Mouse (Mus musculus) liver, embryonic 14.5 days (tissue): Measurements from ENCODE around the gene Bpifc. TPM values are rescaled to one million over a fixed set of nuclear protein-coding genes. Genes with fewer than 3 reads are reported as not detected.

ENCODE experiments used
- ATAC-seq: fragments of 200-750 bp; cut with Nextera tagmentation; 2 replicates; pipeline ENCODE4 v1.8.0; 2017; ENCODE audit warnings: moderate number of reproducible peaks, mild to moderate bottlenecking, moderate library complexity; ENCODE audit not compliant: insufficient read depth
- DNase-seq, 3 experiments: peaks; one replicate each; pipeline ENCODE4 v3.0.0-alpha.2; 2012 to 2013; ENCODE audit warnings: low read depth in 3 of 3, low spot score in 3 of 3
- H3K27ac ChIP-seq: fragments of 300-500 bp; sonication (generic); 2 replicates; pipeline ENCODE4 v1.5.1; 2014; ENCODE audit warnings: moderate library complexity, mild to moderate bottlenecking, control low read depth, inconsistent platforms
- H3K27me3 ChIP-seq: fragments of 300-500 bp; sonication (generic); 2 replicates; pipeline ENCODE4 v1.6.1; 2014; ENCODE audit warnings: mild to moderate bottlenecking, low read length, moderate library complexity; ENCODE audit not compliant: control insufficient read depth, insufficient read depth
- H3K36me3 ChIP-seq: fragments of 300-500 bp; sonication (generic); replicated peaks from 2 replicates; pipeline ENCODE4 v1.6.1; 2014; ENCODE audit warnings: low read depth; ENCODE audit not compliant: control insufficient read depth, insufficient read depth
- H3K4me1 ChIP-seq, 2 experiments: fragments of 200-500 bp in 1 of 2; fragments of 300-500 bp in 1 of 2; sonication (generic) in 1 of 2; replicated peaks; 2 replicates each; pipeline ENCODE4 v1.6.1; 2012 to 2014; ENCODE audit warnings: antibody characterized with exemption in 1 of 2, inconsistent platforms in 1 of 2, low read length in 1 of 2; ENCODE audit not compliant: control insufficient read depth in 2 of 2, insufficient read depth in 2 of 2
- H3K4me2 ChIP-seq: fragments of 300-500 bp; sonication (generic); 2 replicates; pipeline ENCODE4 v1.6.1; 2014; ENCODE audit warnings: low read depth, mild to moderate bottlenecking, control low read depth, moderate library complexity
- H3K4me3 ChIP-seq, 2 experiments: fragments of 200-500 bp in 1 of 2; fragments of 300-500 bp in 1 of 2; sonication (generic) in 1 of 2; 2 replicates each; pipeline ENCODE4 v1.5.1; 2012 to 2014; ENCODE audit warnings: low read depth in 2 of 2, low read length in 2 of 2, mild to moderate bottlenecking in 2 of 2, control low read depth in 1 of 2, inconsistent platforms in 1 of 2, moderate library complexity in 1 of 2; ENCODE audit not compliant: insufficient read depth in 1 of 2
- H3K9ac ChIP-seq: fragments of 300-500 bp; sonication (generic); replicated peaks from 2 replicates; pipeline ENCODE4 v1.6.1; 2014; ENCODE audit warnings: mild to moderate bottlenecking, control low read depth, moderate library complexity
- H3K9me3 ChIP-seq: fragments of 300-500 bp; sonication (generic); 2 replicates; pipeline ENCODE4 v1.6.1; 2016; ENCODE audit warnings: low read length, mixed read lengths; ENCODE audit not compliant: control insufficient read depth
- CTCF ChIP-seq: IDR thresholded peaks from 2 replicates; pipeline ENCODE4 v1.5.1; 2016; ENCODE audit warnings: antibody characterized with exemption, low read depth, control low read depth
- EP300 ChIP-seq: IDR thresholded peaks from 2 replicates; pipeline ENCODE4 v1.6.1; 2016; ENCODE audit warnings: antibody characterized with exemption, low read depth
- WGBS: fragments of 180-500 bp; shearing (Covaris S2); extraction: QIAGEN DNeasy Blood & Tissue Kit; methylation state at CpG from one replicate; pipeline ENCODE4 v1.1.7; 2014; ENCODE audit not compliant: insufficient replicate concordance; 5-methylcytosine and 5-hydroxymethylcytosine counted together
- polyA plus RNA-seq, 2 experiments: library from polyadenylated mRNA; depleted of rRNA in 1 of 2; stranded (reverse) in 1 of 2; unstranded in 1 of 2; fragments of >200 nt; fragmentation: Nextera tagmentation in 1 of 2; extraction: Ambion mirVana in 1 of 2; gene quantifications; 2 replicates each; pipeline versions ENCODE4 v1.2.1 to v1.2.3; 2012 to 2014

Gene Bpifc
- polyA plus RNA-seq, 2 experiments = 0.01 TPM; not detected in 1

DNA sequence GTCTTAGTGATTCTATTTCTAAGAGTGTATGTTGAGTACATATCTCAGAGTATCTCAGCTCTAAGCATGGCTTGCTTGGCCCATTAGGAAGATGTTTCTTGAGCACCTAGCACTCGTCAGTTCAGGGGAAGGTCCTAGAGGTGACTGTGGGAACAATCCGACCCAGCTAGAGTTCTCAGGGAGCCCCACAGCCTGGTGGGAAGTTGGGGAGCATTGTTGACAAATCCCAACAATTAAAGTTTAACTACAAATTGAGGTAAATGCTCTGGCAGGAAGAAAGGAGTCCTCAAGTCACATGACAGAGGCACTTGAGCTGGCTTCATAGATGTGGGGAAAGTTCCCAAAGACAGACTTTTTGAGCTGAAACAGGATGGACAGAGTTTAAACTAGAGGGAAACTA lies 43.0 kb downstream of the Bpifc start:
- Histone ChIP-seq H3K9me3 (no peaks in the 10 kb centered on the region), H3K27me3 (no peaks in the 10 kb centered on the region), H3K4me2 (no peak overlapping the region), H3K27ac (no peak overlapping the region), H3K36me3 (no peaks in the 10 kb centered on the region), H3K9ac (no peak overlapping the region), H3K4me1 (no peaks in the 10 kb centered on the region), H3K4me3 (no peak overlapping the region)
- WGBS = 24% methylated on average over 2 of the region's 2 CpGs
- DNase-seq = no peak
- TF ChIP-seq EP300 (no peak), CTCF (no peak)
- ATAC-seq = no peak

DNA sequence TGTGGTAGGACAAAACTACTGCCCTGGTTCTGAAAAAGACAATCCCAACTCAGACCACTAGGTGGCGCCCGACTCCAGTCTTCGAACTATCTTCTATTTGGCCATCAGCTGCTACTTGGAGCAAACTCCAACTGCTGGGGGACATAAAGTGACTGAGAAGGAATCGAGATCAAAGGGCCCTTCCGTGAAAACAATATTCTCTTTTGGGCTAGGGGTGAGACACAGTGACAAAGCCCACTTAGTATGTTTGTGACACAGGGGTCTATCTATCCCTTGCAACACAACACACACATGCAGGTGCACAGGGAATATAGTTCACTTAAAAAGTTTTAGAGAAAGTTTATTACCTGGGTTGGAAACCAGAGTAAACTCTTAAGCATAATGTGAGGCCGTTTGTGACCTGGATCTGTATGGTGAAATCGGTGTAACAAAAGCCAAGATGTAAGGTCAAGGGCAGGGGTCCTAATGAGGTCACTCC lies 43.5 kb downstream of the Bpifc start:
- no peaks in the 10 kb centered on the region for H3K27me3 ChIP-seq
- no peak overlapping the region for H3K9ac ChIP-seq
- ATAC-seq = no peak
- 8% methylated on average over 7 of the region's 7 CpGs for WGBS
- H3K4me1 ChIP-seq = no peaks in the 10 kb centered on the region
- H3K9me3 ChIP-seq = no peaks in the 10 kb centered on the region
- no peaks in the 10 kb centered on the region for H3K36me3 ChIP-seq
- DNase-seq = peak; percentile 26 to 35 (median 33)
- no peak overlapping the region for H3K4me3 ChIP-seq
- no peak overlapping the region for H3K4me2 ChIP-seq
- H3K27ac ChIP-seq = no peak overlapping the region
- peak; percentile 91 for TF ChIP-seq CTCF
- TF ChIP-seq EP300 = no peak

DNA sequence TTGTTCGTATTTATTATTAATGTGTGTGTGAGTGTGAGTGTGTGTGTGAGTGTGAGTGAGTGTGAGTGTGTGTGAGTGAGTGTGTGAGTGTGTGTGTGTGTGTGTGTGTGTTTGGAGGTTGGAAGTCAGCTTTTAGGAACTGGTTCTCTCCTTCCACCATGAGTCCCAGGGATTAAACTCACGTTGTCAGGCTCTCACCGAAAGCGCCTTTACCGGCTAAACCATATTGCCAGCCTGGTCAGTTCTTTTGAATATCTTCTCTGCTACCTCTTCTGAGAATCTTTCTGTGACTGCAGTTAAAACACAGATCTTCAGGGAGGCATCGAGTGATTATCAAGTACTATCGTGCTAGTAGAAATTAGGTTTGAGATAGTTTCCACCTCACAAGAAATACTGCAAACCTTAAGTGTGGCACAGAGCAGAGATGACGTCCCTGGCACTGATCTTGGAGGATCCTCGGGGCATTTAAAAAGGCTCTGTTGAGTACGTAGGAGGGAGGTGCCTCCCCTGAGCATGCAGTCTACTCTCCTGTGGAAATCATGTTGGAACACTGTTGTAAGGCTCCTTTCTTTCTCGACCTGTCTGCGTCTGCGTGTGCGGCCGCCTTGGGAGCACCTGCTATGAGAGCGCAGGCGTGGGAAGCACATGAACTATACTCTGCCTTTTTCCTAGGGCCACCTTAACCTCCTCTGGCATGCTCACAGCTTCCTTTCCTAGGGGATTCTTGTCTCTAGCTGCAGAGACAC lies 44.1 kb downstream of the Bpifc start:
- WGBS = 59% methylated on average over 17 of the region's 17 CpGs

DNA sequence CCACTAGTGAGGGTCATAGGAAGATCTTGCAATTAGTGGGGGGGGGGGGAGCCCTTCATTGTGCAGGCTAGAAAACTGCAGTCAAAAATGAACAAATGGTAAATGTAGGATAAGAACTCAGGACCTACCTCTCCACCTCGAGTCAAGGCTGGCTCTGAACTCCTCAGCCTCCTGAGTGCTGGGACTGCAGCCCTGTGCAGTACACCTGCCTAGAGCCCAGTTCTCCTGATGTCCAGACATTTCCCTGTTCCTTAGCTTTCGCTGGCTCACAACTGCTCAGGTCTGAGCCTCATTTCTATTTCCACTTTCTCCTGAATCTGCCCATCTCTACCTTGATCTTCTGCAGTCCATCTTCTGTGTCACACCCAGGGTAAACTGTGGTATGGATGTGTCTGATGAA lies 45.2 kb downstream of the Bpifc start:
- 36% methylated on average over 2 of the region's 2 CpGs for WGBS
- ATAC-seq = no peak
- no peaks in the 10 kb centered on the region for H3K36me3 ChIP-seq
- no peak for DNase-seq
- no peaks in the 10 kb centered on the region for H3K4me1 ChIP-seq
- H3K9me3 ChIP-seq = no peaks in the 10 kb centered on the region
- H3K9ac ChIP-seq = no peak overlapping the region
- no peak overlapping the region for H3K4me3 ChIP-seq
- TF ChIP-seq EP300 = no peak
- TF ChIP-seq CTCF = no peak
- H3K27ac ChIP-seq = no peak overlapping the region
- H3K4me2 ChIP-seq = no peak overlapping the region
- no peaks in the 10 kb centered on the region for H3K27me3 ChIP-seq

More for the DNA sequence above, 44.1 kb downstream of the Bpifc start:
- Histone ChIP-seq H3K4me2 (no peak overlapping the region), H3K4me3 (no peak overlapping the region), H3K36me3 (no peaks in the 10 kb centered on the region), H3K27ac (no peak overlapping the region), H3K9me3 (no peaks in the 10 kb centered on the region), H3K4me1 (no peaks in the 10 kb centered on the region), H3K9ac (no peak overlapping the region), H3K27me3 (no peaks in the 10 kb centered on the region)
- no peak for ATAC-seq
- DNase-seq = no peak
- TF ChIP-seq CTCF (no peak), EP300 (no peak)

DNA sequence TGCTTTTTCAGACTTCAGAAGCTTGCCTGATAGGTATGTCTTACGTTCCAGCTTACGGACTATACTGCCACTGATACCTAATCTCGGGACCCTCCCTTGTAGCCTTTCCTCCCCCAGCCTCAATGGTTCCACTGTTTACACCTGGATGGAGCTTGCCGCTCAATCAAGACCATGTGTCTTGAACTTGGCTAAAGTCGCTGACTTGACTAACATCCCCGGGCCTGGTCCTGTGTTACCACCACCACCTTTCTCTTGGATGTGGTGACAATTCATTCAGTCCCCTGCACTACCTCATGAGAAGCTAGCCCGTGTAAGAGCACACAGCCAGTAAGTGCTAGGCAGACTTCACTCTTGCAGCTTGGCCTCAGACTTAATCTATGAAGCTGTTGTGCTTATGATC lies 47.4 kb downstream of the Bpifc start:
- TF ChIP-seq EP300 (no peak), CTCF (no peak)

More for the DNA sequence above, 47.4 kb downstream of the Bpifc start:
- Histone ChIP-seq H3K27ac (no peak overlapping the region), H3K27me3 (no peaks in the 10 kb centered on the region), H3K4me1 (no peaks in the 10 kb centered on the region), H3K9me3 (no peaks in the 10 kb centered on the region), H3K4me3 (no peak overlapping the region), H3K9ac (no peak overlapping the region), H3K36me3 (no peaks in the 10 kb centered on the region), H3K4me2 (no peak overlapping the region)
- no peak for ATAC-seq
- DNase-seq = no peak
- 60% methylated on average over 7 of the region's 7 CpGs for WGBS
